Comparison of ENCODE assay signal across 13 mouse cellular contexts in genomic region chr14:118225061-118225743, GRCm38 (mm10). TPM values are rescaled to one million over a fixed set of nuclear protein-coding genes. Genes with fewer than 3 reads are reported as not detected.
A peak's percentile ranks its signal among the peaks of the same experiment; 100 is the strongest.
DNase-seq lines count a peak whose midpoint lies in the region; ATAC-seq and TF ChIP-seq lines count a peak whose summit lies in the region.
"Had no signal": no experiment of that assay in that cellular context is flagged by ENCODE, and none has a peak within 500 bp of the region (broad histone marks: within the 10 kb centered on the region; RNA-seq: fewer than 3 reads in every experiment).

No protein-coding gene starts in this region.

- DNase-seq in kidney, postnatal 0 days (ENCODE audit: low spot score) = no peak
- no peak for DNase-seq in forebrain, embryonic 14.5 days (ENCODE audit: low spot score)
- DNase-seq in mesoderm, embryonic 11.5 days (ENCODE audit: low read depth, low spot score) = peak; percentile 3
- DNase-seq in cerebellum, postnatal 25 days = no peak
- no peak for DNase-seq in c-Kit-positive CD71-positive TER-119-positive erythroid progenitor cells, embryonic 14.5 days (ENCODE audit: low spot score)
- DNase-seq in ovary, postnatal 14 days (ENCODE audit: low spot score) = no peak
- DNase-seq: cerebellum, postnatal 36 days; kidney, postnatal 14 days had no signal

- H3K4me1 ChIP-seq in kidney, postnatal 0 days (replicated peaks; ENCODE audit: insufficient read depth, low read length) = no peaks in the 10 kb centered on the region; the same call in 1 of the 2 replicates
- H3K4me1 ChIP-seq in kidney, embryonic 14.5 days (ENCODE audit: control insufficient read depth, insufficient read depth, low read length) = 0 out of 2 replicates have a peak, but pooled peaks cover 3% of the 10 kb centered on the region
- H3K4me1 ChIP-seq in forebrain, embryonic 14.5 days (ENCODE audit: control insufficient read depth, insufficient read depth, low read length) = peaks cover 29% of the 10 kb centered on the region
- 0 out of 2 replicates have a peak, but pooled peaks cover 4% of the 10 kb centered on the region for H3K4me1 ChIP-seq in olfactory bulb, adult 2 months (ENCODE audit: control insufficient read depth, insufficient read depth, low read length)

- no peak for ATAC-seq in kidney, postnatal 0 days (replicated peaks; ENCODE audit: low FRiP score, low read depth)
- ATAC-seq in kidney, embryonic 14.5 days (ENCODE audit: low FRiP score, low TSS enrichment) = no peak
- no peak for ATAC-seq in forebrain, embryonic 14.5 days

- H3K36me3 ChIP-seq in kidney, postnatal 0 days (ENCODE audit: insufficient read depth, low read length) = no peaks in the 10 kb centered on the region
- H3K36me3 ChIP-seq in kidney, embryonic 14.5 days (ENCODE audit: control insufficient read depth, insufficient read depth, low read length) = no peaks in the 10 kb centered on the region
- H3K36me3 ChIP-seq in forebrain, embryonic 14.5 days (ENCODE audit: control insufficient read depth, insufficient read depth, low read length) = no peaks in the 10 kb centered on the region
- H3K36me3 ChIP-seq: lung, embryonic 15.5 days had no signal

- H3K9ac ChIP-seq in kidney, postnatal 0 days (ENCODE audit: low read depth, low read length) = no peak overlapping the region
- no peak overlapping the region for H3K9ac ChIP-seq in kidney, embryonic 14.5 days (ENCODE audit: low read depth, low read length)
- no peak overlapping the region for H3K9ac ChIP-seq in forebrain, embryonic 14.5 days (ENCODE audit: low read length)
- H3K9ac ChIP-seq: lung, embryonic 15.5 days had no signal

- no peak overlapping the region for H3K4me2 ChIP-seq in kidney, postnatal 0 days (ENCODE audit: low read length)
- H3K4me2 ChIP-seq in kidney, embryonic 14.5 days (replicated peaks; ENCODE audit: low read depth, low read length) = no peak overlapping the region
- peak overlapping the region; percentile 46 for H3K4me2 ChIP-seq in forebrain, embryonic 14.5 days (ENCODE audit: low read length)

- H3K9me3 ChIP-seq in kidney, postnatal 0 days (replicated peaks; ENCODE audit: low read length) = no peaks in the 10 kb centered on the region
- peaks cover 3% of the 10 kb centered on the region; the same call in 1 of the 2 replicates for H3K9me3 ChIP-seq in kidney, embryonic 14.5 days (ENCODE audit: control insufficient read depth, low read length)
- no peaks in the 10 kb centered on the region for H3K9me3 ChIP-seq in forebrain, embryonic 14.5 days (replicated peaks; ENCODE audit: control insufficient read depth, low read length)
- H3K9me3 ChIP-seq: lung, embryonic 15.5 days had no signal

- TF ChIP-seq POLR2A in olfactory bulb, adult 2 months (IDR thresholded peaks at IDR 0.05; ENCODE audit: insufficient read depth, low read depth, low read length) = no peak

- peak overlapping the region; percentile 9; the same call in 1 of the 2 replicates for H3K4me3 ChIP-seq in kidney, postnatal 0 days (replicated peaks; ENCODE audit: low read depth, low read length)
- H3K4me3 ChIP-seq in kidney, embryonic 14.5 days (ENCODE audit: low read length) = no peak overlapping the region
- H3K4me3 ChIP-seq in forebrain, embryonic 14.5 days (ENCODE audit: low read depth, low read length) = 0 out of 2 replicates have a peak overlapping the region, but pooled peaks have one; percentile 2
- no peak overlapping the region for H3K4me3 ChIP-seq in olfactory bulb, adult 2 months (ENCODE audit: insufficient read depth, low read depth, low read length)

- peaks cover 78% of the 10 kb centered on the region for H3K27me3 ChIP-seq in kidney, postnatal 0 days (ENCODE audit: insufficient read depth, low read length)
- H3K27me3 ChIP-seq in kidney, embryonic 14.5 days (ENCODE audit: control insufficient read depth, insufficient read depth, low read length) = peaks cover 71% of the 10 kb centered on the region
- H3K27me3 ChIP-seq in forebrain, embryonic 14.5 days (replicated peaks; ENCODE audit: control insufficient read depth, insufficient read depth, low read length) = peaks cover 28% of the 10 kb centered on the region

- no peak overlapping the region for H3K27ac ChIP-seq in kidney, postnatal 0 days
- H3K27ac ChIP-seq in kidney, embryonic 14.5 days (ENCODE audit: low read depth, low read length) = no peak overlapping the region
- H3K27ac ChIP-seq in forebrain, embryonic 14.5 days (ENCODE audit: low read depth, low read length) = no peak overlapping the region
- H3K27ac ChIP-seq in olfactory bulb, adult 2 months (ENCODE audit: insufficient read depth, low read depth, low read length) = no peak overlapping the region
- H3K27ac ChIP-seq: lung, embryonic 15.5 days had no signal

- 10% methylated on average over 16 of the region's 16 CpGs for WGBS in kidney, postnatal 0 days
- WGBS in kidney, embryonic 14.5 days = 9% methylated on average over 16 of the region's 16 CpGs
- 45% methylated on average over 16 of the region's 16 CpGs for WGBS in forebrain, embryonic 14.5 days
- WGBS in olfactory bulb, adult 2 months = 73% methylated on average over 16 of the region's 16 CpGs

- no peak for TF ChIP-seq CTCF in kidney, postnatal 0 days (IDR thresholded peaks at IDR 0.05; ENCODE audit: low read depth)
- 0 out of 2 replicates have a peak, but pooled peaks have one; percentile 3 for TF ChIP-seq CTCF in olfactory bulb, adult 2 months (IDR thresholded peaks at IDR 0.05; ENCODE audit: insufficient read depth, low read depth, low read length)

RNA-seq across cellular contexts. Expression of gene Sox21, which starts 11.6 kb away (rescaled TPM):
- not detected in 2 replicates for polyA plus RNA-seq in kidney, postnatal 0 days (2015; fragmentation: Nextera tagmentation; extraction: Ambion mirVana)
- 0.09 TPM in 1 of 2 replicates, not detected in the other for polyA plus RNA-seq in kidney, embryonic 14.5 days (2014; fragmentation: Nextera tagmentation; extraction: Ambion mirVana)
- 6.6 and 9.3 TPM in 2 replicates for polyA plus RNA-seq in forebrain, embryonic 14.5 days (2014; fragmentation: Nextera tagmentation; extraction: Ambion mirVana)
- polyA plus RNA-seq in olfactory bulb, adult 2 months (2012; ENCODE audit: insufficient read depth, insufficient read length, low replicate concordance, missing spikeins) = not detected in 2 replicates

RNA-seq across cellular contexts. Expression of gene Gm9376, which starts 41.6 kb away (rescaled TPM):
- polyA plus RNA-seq in kidney, postnatal 0 days (2015; fragmentation: Nextera tagmentation; extraction: Ambion mirVana) = not detected in 2 replicates
- not detected in 2 replicates for polyA plus RNA-seq in kidney, embryonic 14.5 days (2014; fragmentation: Nextera tagmentation; extraction: Ambion mirVana)
- polyA plus RNA-seq in forebrain, embryonic 14.5 days (2014; fragmentation: Nextera tagmentation; extraction: Ambion mirVana) = not detected in 2 replicates
- polyA plus RNA-seq in olfactory bulb, adult 2 months (2012; ENCODE audit: insufficient read depth, insufficient read length, low replicate concordance, missing spikeins) = not detected in 2 replicates
- polyA plus RNA-seq: heart, embryonic 14.5 days; lung, embryonic 15.5 days; stomach, embryonic 16.5 days had no signal

Comparison
In these comparisons a context has a peak if more than half of its experiments do, and no peak if none do; other contexts are left out.
1. H3K4me3 ChIP-seq: peak in kidney, postnatal 0 days (single experiment) and forebrain, embryonic 14.5 days (single experiment); none in kidney, embryonic 14.5 days (single experiment) and olfactory bulb, adult 2 months (single experiment).